Mouse (Mus musculus): ENCODE results near the gene Ccl22. TPM values are rescaled to one million over a fixed set of nuclear protein-coding genes. Genes with fewer than 3 reads are reported as not detected.
A peak's percentile ranks its signal among the peaks of the same experiment; 100 is the strongest.

The Ccl22 gene
- polyA plus RNA-seq (2016; fragmentation: Nextera tagmentation; extraction: Ambion mirVana), result not detected in 2 replicates

- no peak within 1 kb of the TSS for H3K4me2 ChIP-seq (replicated peaks)
- H3K9me3 ChIP-seq, result no peaks in the 10 kb centered on the region
- H3K27ac ChIP-seq, result no peak within 1 kb of the TSS
- no peaks in the 10 kb centered on the region for H3K4me1 ChIP-seq
- no peak for ATAC-seq (ENCODE audit: low FRiP score, low read depth)
- H3K36me3 ChIP-seq, result no peaks in the 10 kb centered on the region
- 90% methylated on average over 7 of the region's 7 CpGs for WGBS
- no peaks in the 10 kb centered on the region for H3K27me3 ChIP-seq (replicated peaks)
- H3K9ac ChIP-seq, result no peak within 1 kb of the TSS
- H3K4me3 ChIP-seq, result no peak within 1 kb of the TSS
Measured at GRCm38 (mm10) chr8:94745476-94746184, at the start of gene Ccl22. Gene Ccl22, plus strand, starts transcription at chr8:94745590.

- Histone ChIP-seq H3K4me1 (peaks cover 19% of the 10 kb centered on the region), H3K27me3 (replicated peaks) (peaks cover 57% of the 10 kb centered on the region), H3K4me2 (replicated peaks) (peak within 1 kb of the TSS; percentile 75), H3K9me3 (no peaks in the 10 kb centered on the region), H3K36me3 (no peaks in the 10 kb centered on the region), H3K4me3 (peak within 1 kb of the TSS; percentile 39), H3K27ac (no peak within 1 kb of the TSS), H3K9ac (no peak within 1 kb of the TSS)
- under 1% methylated on average over 41 of the region's 41 CpGs for WGBS
- ATAC-seq (ENCODE audit: low FRiP score, low read depth), result peak; percentile 57
Measured at GRCm38 (mm10) chr8:94695994-94696384, 49.4 kb upstream of the Ccl22 start, which contains the start of gene Pllp. Gene Pllp, minus strand, starts transcription at chr8:94696278.

DNA sequence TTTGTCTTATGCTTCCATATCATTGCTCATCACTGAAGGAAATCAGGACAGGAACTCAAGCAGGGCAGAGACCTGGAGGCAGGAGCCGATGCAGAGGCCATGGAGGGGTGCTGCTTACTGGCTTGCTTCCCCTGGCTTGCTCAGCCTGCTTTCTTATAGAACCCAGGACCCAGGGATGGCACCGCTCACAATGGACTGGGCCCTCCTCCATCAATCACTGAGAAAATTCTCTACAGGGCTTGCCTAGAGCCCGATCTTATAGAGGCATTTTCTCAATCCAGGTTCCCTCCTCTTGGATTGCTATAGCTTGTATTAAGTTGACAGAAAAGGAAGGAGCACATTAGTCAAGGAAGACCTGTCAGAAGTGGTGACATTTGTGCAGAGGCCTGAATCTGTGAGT lies 48.8 kb upstream of the Ccl22 start:
- WGBS, result 53% methylated on average over 3 of the region's 3 CpGs
- Histone ChIP-seq H3K27me3 (replicated peaks) (peaks cover 57% of the 10 kb centered on the region), H3K9ac (no peak overlapping the region), H3K9me3 (no peaks in the 10 kb centered on the region), H3K27ac (no peak overlapping the region), H3K36me3 (no peaks in the 10 kb centered on the region), H3K4me1 (peaks cover 19% of the 10 kb centered on the region), H3K4me2 (replicated peaks) (peak overlapping the region; percentile 75), H3K4me3 (peak overlapping the region; percentile 39; the same call in 1 of the 2 replicates)
- ATAC-seq (ENCODE audit: low FRiP score, low read depth), result no peak

- Histone ChIP-seq H3K9me3 (no peaks in the 10 kb centered on the region), H3K4me1 (peaks cover 19% of the 10 kb centered on the region), H3K36me3 (no peaks in the 10 kb centered on the region), H3K27me3 (replicated peaks) (peaks cover 51% of the 10 kb centered on the region), H3K9ac (no peak overlapping the region), H3K27ac (no peak overlapping the region), H3K4me3 (no peak overlapping the region), H3K4me2 (replicated peaks) (no peak overlapping the region)
- WGBS, result 82% methylated on average over 6 of the region's 6 CpGs
- no peak for ATAC-seq (ENCODE audit: low FRiP score, low read depth)
Measured at GRCm38 (mm10) chr8:94697956-94698355, 47.4 kb upstream of the Ccl22 start.

DNA sequence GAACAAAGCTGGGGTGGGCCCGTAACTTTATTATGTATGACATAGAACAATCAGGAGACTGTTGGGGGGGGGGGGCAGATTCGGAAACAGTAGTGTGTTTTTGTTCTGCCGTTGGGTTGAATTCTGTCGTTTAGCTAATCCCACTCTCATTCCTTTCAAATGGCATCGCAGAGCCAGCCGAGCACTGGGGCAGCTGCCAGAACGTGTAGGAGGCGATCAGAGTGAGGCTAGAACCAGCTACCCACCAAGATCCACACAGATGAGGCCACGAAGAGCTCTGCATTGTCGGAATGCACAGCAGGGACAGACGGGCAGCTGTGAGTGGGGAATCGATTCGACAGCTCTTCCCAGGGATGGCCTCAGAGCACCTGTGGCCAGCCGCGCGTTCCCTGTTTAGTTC lies 46.0 kb upstream of the Ccl22 start:
- no peak for ATAC-seq (ENCODE audit: low FRiP score, low read depth)
- 72% methylated on average over 16 of the region's 16 CpGs for WGBS
- no peaks in the 10 kb centered on the region for H3K9me3 ChIP-seq

GRCm38 (mm10) chr8:94700421-94700935 lies 44.9 kb upstream of the Ccl22 start:
- Histone ChIP-seq H3K9me3 (no peaks in the 10 kb centered on the region), H3K4me2 (replicated peaks) (no peak overlapping the region), H3K4me3 (no peak overlapping the region), H3K27me3 (replicated peaks) (peaks cover 26% of the 10 kb centered on the region), H3K9ac (no peak overlapping the region), H3K4me1 (peaks cover 10% of the 10 kb centered on the region), H3K36me3 (no peaks in the 10 kb centered on the region), H3K27ac (no peak overlapping the region)
- ATAC-seq (ENCODE audit: low FRiP score, low read depth), result no peak
- 88% methylated on average over 4 of the region's 4 CpGs for WGBS

More for the DNA sequence above, 46.0 kb upstream of the Ccl22 start:
- no peak overlapping the region for H3K27ac ChIP-seq
- no peak overlapping the region for H3K4me2 ChIP-seq (replicated peaks)
- no peak overlapping the region for H3K9ac ChIP-seq
- H3K36me3 ChIP-seq, result no peaks in the 10 kb centered on the region
- peaks cover 37% of the 10 kb centered on the region for H3K27me3 ChIP-seq (replicated peaks)
- peaks cover 19% of the 10 kb centered on the region for H3K4me1 ChIP-seq
- H3K4me3 ChIP-seq, result no peak overlapping the region

DNA sequence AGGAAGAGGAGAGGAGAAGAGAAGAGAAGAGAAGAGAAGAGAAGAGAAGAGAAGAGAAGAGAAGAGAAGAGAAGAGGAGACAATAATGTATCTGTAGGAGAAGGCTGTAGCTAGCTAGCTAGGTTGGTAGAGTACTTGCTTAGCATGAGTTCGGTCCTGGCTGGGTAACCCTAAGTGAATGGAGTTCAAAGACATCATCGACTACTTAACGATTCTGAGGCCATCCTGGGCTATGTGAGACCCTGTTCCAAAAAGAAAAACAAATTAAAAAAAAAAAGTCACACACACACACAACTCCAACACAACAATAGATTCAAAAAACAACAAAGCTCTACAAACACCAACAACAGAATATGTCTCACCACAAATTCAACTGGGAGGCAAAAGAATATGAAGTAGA lies 43.2 kb upstream of the Ccl22 start:
- H3K27ac ChIP-seq, result no peak overlapping the region

GRCm38 (mm10) chr8:94702844-94703813 lies 42.3 kb upstream of the Ccl22 start:
- under 1% methylated on average over 35 of the region's 35 CpGs for WGBS

More for the DNA sequence above, 43.2 kb upstream of the Ccl22 start:
- no peak for ATAC-seq (ENCODE audit: low FRiP score, low read depth)
- no peaks in the 10 kb centered on the region for H3K9me3 ChIP-seq
- peak overlapping the region; percentile 56; the same call in 1 of the 2 replicates for H3K4me2 ChIP-seq (replicated peaks)
- H3K9ac ChIP-seq, result no peak overlapping the region
- WGBS, result 77% methylated on average over 3 of the region's 3 CpGs
- H3K36me3 ChIP-seq, result no peaks in the 10 kb centered on the region
- no peaks in the 10 kb centered on the region for H3K4me1 ChIP-seq
- peaks cover 9% of the 10 kb centered on the region for H3K27me3 ChIP-seq (replicated peaks)
- no peak overlapping the region for H3K4me3 ChIP-seq

GRCm38 (mm10) chr8:94703972-94704668 lies 41.3 kb upstream of the Ccl22 start:
- Histone ChIP-seq H3K9me3 (no peaks in the 10 kb centered on the region), H3K4me3 (peak overlapping the region; percentile 44), H3K4me2 (replicated peaks) (peak overlapping the region; percentile 65), H3K4me1 (no peaks in the 10 kb centered on the region), H3K9ac (peak overlapping the region; percentile 54), H3K27ac (no peak overlapping the region), H3K36me3 (no peaks in the 10 kb centered on the region), H3K27me3 (replicated peaks) (no peaks in the 10 kb centered on the region; the same call in 1 of the 2 replicates)
- peak; percentile 87 for ATAC-seq (ENCODE audit: low FRiP score, low read depth)
- under 1% methylated on average over 35 of the region's 35 CpGs for WGBS

More at GRCm38 (mm10) chr8:94702844-94703813, 42.3 kb upstream of the Ccl22 start:
- H3K4me2 ChIP-seq (replicated peaks), result peak overlapping the region; percentile 56
- peak overlapping the region; percentile 13; the same call in 1 of the 2 replicates for H3K9ac ChIP-seq
- H3K9me3 ChIP-seq, result no peaks in the 10 kb centered on the region
- H3K4me1 ChIP-seq, result no peaks in the 10 kb centered on the region
- H3K27me3 ChIP-seq (replicated peaks), result peaks cover 3% of the 10 kb centered on the region
- H3K36me3 ChIP-seq, result no peaks in the 10 kb centered on the region
- no peak overlapping the region for H3K27ac ChIP-seq
- ATAC-seq (ENCODE audit: low FRiP score, low read depth), result peak; percentile 67
- peak overlapping the region; percentile 40 for H3K4me3 ChIP-seq

DNA sequence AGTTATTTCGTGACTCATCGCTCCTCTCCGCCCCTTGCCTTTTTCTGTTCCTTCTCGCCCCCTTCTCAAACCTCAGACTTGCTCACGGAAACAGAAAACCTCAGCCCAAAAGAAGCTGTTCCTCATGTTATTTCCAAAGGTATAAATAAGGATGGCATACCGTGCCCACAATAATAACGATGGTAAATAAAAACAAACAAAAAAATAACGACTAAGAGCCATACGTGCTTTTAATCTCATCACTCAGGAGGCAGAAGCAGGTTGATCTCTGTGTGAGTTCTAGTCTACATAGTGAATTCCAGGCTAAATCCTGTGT lies 40.8 kb upstream of the Ccl22 start:
- Histone ChIP-seq H3K9me3 (no peaks in the 10 kb centered on the region), H3K27me3 (replicated peaks) (no peaks in the 10 kb centered on the region; the same call in 1 of the 2 replicates), H3K9ac (peak overlapping the region; percentile 54), H3K4me3 (peak overlapping the region; percentile 44), H3K36me3 (no peaks in the 10 kb centered on the region), H3K27ac (no peak overlapping the region), H3K4me2 (replicated peaks) (peak overlapping the region; percentile 65), H3K4me1 (no peaks in the 10 kb centered on the region)
- no peak for ATAC-seq (ENCODE audit: low FRiP score, low read depth)
- WGBS, result 23% methylated on average over 9 of the region's 9 CpGs

DNA sequence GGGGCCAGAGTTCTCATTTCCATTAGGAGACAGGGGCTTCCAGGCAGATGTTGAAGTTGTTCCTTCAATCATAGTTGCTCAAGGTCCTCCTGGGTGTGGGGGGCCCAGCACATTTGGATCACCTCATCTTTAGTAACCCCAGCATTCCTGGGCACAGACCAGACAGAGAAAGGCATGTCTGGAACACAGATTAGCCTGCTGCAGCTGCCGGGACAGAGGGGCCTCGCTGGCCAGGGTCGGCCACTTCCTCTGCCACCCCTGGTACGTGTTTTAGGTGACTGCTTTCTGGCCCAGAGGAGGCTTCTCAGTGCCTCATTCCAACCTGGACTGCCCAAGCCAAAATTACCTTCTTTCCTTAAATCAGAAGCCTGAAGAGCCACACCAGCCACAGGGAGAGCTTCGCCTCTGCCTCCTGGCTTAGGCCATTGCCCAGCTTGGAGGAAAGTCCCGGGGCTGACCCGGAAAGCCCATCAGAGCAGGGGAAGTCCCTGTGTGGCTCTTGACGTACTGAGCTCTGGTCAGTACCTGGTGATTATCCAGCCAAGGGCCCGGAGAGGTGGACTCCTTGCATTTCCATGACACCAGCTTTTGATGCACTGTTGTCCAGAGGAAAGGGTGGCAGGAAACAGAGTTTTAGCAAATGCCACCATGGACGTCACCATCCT lies 39.7 kb upstream of the Ccl22 start:
- H3K4me2 ChIP-seq (replicated peaks), result no peak overlapping the region
- H3K4me1 ChIP-seq, result no peaks in the 10 kb centered on the region
- 84% methylated on average over 10 of the region's 10 CpGs for WGBS
- no peak overlapping the region for H3K27ac ChIP-seq
- H3K9me3 ChIP-seq, result no peaks in the 10 kb centered on the region
- no peaks in the 10 kb centered on the region for H3K36me3 ChIP-seq
- H3K9ac ChIP-seq, result no peak overlapping the region
- no peak for ATAC-seq (ENCODE audit: low FRiP score, low read depth)
- H3K4me3 ChIP-seq, result no peak overlapping the region
- no peaks in the 10 kb centered on the region; the same call in 1 of the 2 replicates for H3K27me3 ChIP-seq (replicated peaks)

Measured in neural tube, embryonic 12.5 days (tissue).